Mouse (Mus musculus): Measurements from ENCODE around the gene Slc25a38. TPM values are rescaled to one million over a fixed set of nuclear protein-coding genes. Genes with fewer than 3 reads are reported as not detected.
A peak's percentile ranks its signal among the peaks of the same experiment; 100 is the strongest.

Gene Slc25a38
- polyA plus RNA-seq (2015; fragmentation: Nextera tagmentation; extraction: Ambion mirVana): 21.5 and 21.9 TPM in 2 replicates

GRCm38 (mm10) chr9:120110211-120111018 lies at the start of gene Slc25a38:
TSS of gene Slc25a38 (plus strand) at chr9:120110374.
- 1% methylated on average over 62 of the region's 62 CpGs for WGBS

GRCm38 (mm10) chr9:120064317-120064716 lies 45.9 kb upstream of the Slc25a38 start:
- no peaks in the 10 kb centered on the region for H3K4me1 ChIP-seq (replicated peaks; ENCODE audit: insufficient read depth, low read length)
- DNase-seq (ENCODE audit: low spot score) (no peak), ATAC-seq (replicated peaks; ENCODE audit: low FRiP score, low read depth) (no peak)
- no peaks in the 10 kb centered on the region for H3K36me3 ChIP-seq (ENCODE audit: insufficient read depth, low read length)
- H3K4me2 ChIP-seq (ENCODE audit: low read length): no peak overlapping the region
- no peaks in the 10 kb centered on the region for H3K9me3 ChIP-seq (replicated peaks; ENCODE audit: low read length)
- H3K4me3 ChIP-seq (replicated peaks; ENCODE audit: low read depth, low read length): no peak overlapping the region
- 72% methylated on average over 4 of the region's 4 CpGs for WGBS
- no peak for TF ChIP-seq CTCF (IDR thresholded peaks at IDR 0.05; ENCODE audit: low read depth)
- no peak overlapping the region for H3K9ac ChIP-seq (ENCODE audit: low read depth, low read length)
- H3K27ac ChIP-seq: no peak overlapping the region
- no peaks in the 10 kb centered on the region for H3K27me3 ChIP-seq (ENCODE audit: insufficient read depth, low read length)

More at GRCm38 (mm10) chr9:120110211-120111018, at the start of gene Slc25a38:
- Histone ChIP-seq H3K4me3 (replicated peaks; ENCODE audit: low read depth, low read length) (peak within 1 kb of the TSS; percentile 84), H3K4me1 (replicated peaks; ENCODE audit: insufficient read depth, low read length) (no peaks in the 10 kb centered on the region), H3K27me3 (ENCODE audit: insufficient read depth, low read length) (no peaks in the 10 kb centered on the region), H3K9ac (ENCODE audit: low read depth, low read length) (peak within 1 kb of the TSS; percentile 81), H3K4me2 (ENCODE audit: low read length) (peak within 1 kb of the TSS; percentile 50), H3K36me3 (ENCODE audit: insufficient read depth, low read length) (no peaks in the 10 kb centered on the region), H3K27ac (peak within 1 kb of the TSS; percentile 98), H3K9me3 (replicated peaks; ENCODE audit: low read length) (no peaks in the 10 kb centered on the region)
- peak; percentile 97 for ATAC-seq (replicated peaks; ENCODE audit: low FRiP score, low read depth)
- DNase-seq (ENCODE audit: low spot score): peak; percentile 96
- peak; percentile 80 for TF ChIP-seq CTCF (IDR thresholded peaks at IDR 0.05; ENCODE audit: low read depth)

GRCm38 (mm10) chr9:120067609-120068008 lies 42.6 kb upstream of the Slc25a38 start:
- no peak for ATAC-seq (replicated peaks; ENCODE audit: low FRiP score, low read depth)

GRCm38 (mm10) chr9:120068047-120068446 lies 42.1 kb upstream of the Slc25a38 start:
- no peak overlapping the region for H3K9ac ChIP-seq (ENCODE audit: low read depth, low read length)
- ATAC-seq (replicated peaks; ENCODE audit: low FRiP score, low read depth): no peak
- no peak for DNase-seq (ENCODE audit: low spot score)
- H3K4me3 ChIP-seq (replicated peaks; ENCODE audit: low read depth, low read length): no peak overlapping the region
- TF ChIP-seq CTCF (IDR thresholded peaks at IDR 0.05; ENCODE audit: low read depth): no peak
- no peak overlapping the region for H3K27ac ChIP-seq
- H3K36me3 ChIP-seq (ENCODE audit: insufficient read depth, low read length): no peaks in the 10 kb centered on the region
- no peaks in the 10 kb centered on the region for H3K9me3 ChIP-seq (replicated peaks; ENCODE audit: low read length)
- no peaks in the 10 kb centered on the region for H3K27me3 ChIP-seq (ENCODE audit: insufficient read depth, low read length)
- no peak overlapping the region for H3K4me2 ChIP-seq (ENCODE audit: low read length)
- WGBS: 57% methylated on average over 10 of the region's 10 CpGs
- H3K4me1 ChIP-seq (replicated peaks; ENCODE audit: insufficient read depth, low read length): no peaks in the 10 kb centered on the region

More at GRCm38 (mm10) chr9:120067609-120068008, 42.6 kb upstream of the Slc25a38 start:
- DNase-seq (ENCODE audit: low spot score): no peak
- 72% methylated on average over 2 of the region's 2 CpGs for WGBS
- H3K9me3 ChIP-seq (replicated peaks; ENCODE audit: low read length): no peaks in the 10 kb centered on the region
- no peak overlapping the region for H3K27ac ChIP-seq
- H3K4me1 ChIP-seq (replicated peaks; ENCODE audit: insufficient read depth, low read length): no peaks in the 10 kb centered on the region
- no peak for TF ChIP-seq CTCF (IDR thresholded peaks at IDR 0.05; ENCODE audit: low read depth)
- no peaks in the 10 kb centered on the region for H3K27me3 ChIP-seq (ENCODE audit: insufficient read depth, low read length)
- no peak overlapping the region for H3K9ac ChIP-seq (ENCODE audit: low read depth, low read length)
- H3K36me3 ChIP-seq (ENCODE audit: insufficient read depth, low read length): no peaks in the 10 kb centered on the region
- no peak overlapping the region for H3K4me2 ChIP-seq (ENCODE audit: low read length)
- no peak overlapping the region for H3K4me3 ChIP-seq (replicated peaks; ENCODE audit: low read depth, low read length)

- Histone ChIP-seq H3K36me3 (ENCODE audit: insufficient read depth, low read length) (no peaks in the 10 kb centered on the region), H3K4me1 (replicated peaks; ENCODE audit: insufficient read depth, low read length) (no peaks in the 10 kb centered on the region), H3K4me3 (replicated peaks; ENCODE audit: low read depth, low read length) (no peak within 1 kb of the TSS), H3K9me3 (replicated peaks; ENCODE audit: low read length) (no peaks in the 10 kb centered on the region), H3K9ac (ENCODE audit: low read depth, low read length) (no peak within 1 kb of the TSS), H3K27ac (no peak within 1 kb of the TSS), H3K4me2 (ENCODE audit: low read length) (no peak within 1 kb of the TSS), H3K27me3 (ENCODE audit: insufficient read depth, low read length) (no peaks in the 10 kb centered on the region)
- TF ChIP-seq CTCF (IDR thresholded peaks at IDR 0.05; ENCODE audit: low read depth): no peak
- DNase-seq (ENCODE audit: low spot score) (no peak), ATAC-seq (replicated peaks; ENCODE audit: low FRiP score, low read depth) (no peak)
- 84% methylated on average over 11 of the region's 11 CpGs for WGBS
These were observed 40.4 kb upstream of the Slc25a38 start, which contains the start of gene Cx3cr1 for GRCm38 (mm10) chr9:120069779-120070178. TSS of gene Cx3cr1 (minus strand) at chr9:120069879.

- Histone ChIP-seq H3K4me3 (replicated peaks; ENCODE audit: low read depth, low read length) (no peak overlapping the region), H3K9ac (ENCODE audit: low read depth, low read length) (no peak overlapping the region), H3K9me3 (replicated peaks; ENCODE audit: low read length) (no peaks in the 10 kb centered on the region), H3K4me2 (ENCODE audit: low read length) (no peak overlapping the region), H3K36me3 (ENCODE audit: insufficient read depth, low read length) (no peaks in the 10 kb centered on the region), H3K27me3 (ENCODE audit: insufficient read depth, low read length) (no peaks in the 10 kb centered on the region), H3K4me1 (replicated peaks; ENCODE audit: insufficient read depth, low read length) (no peaks in the 10 kb centered on the region), H3K27ac (no peak overlapping the region)
- 64% methylated on average over 2 of the region's 2 CpGs for WGBS
- DNase-seq (ENCODE audit: low spot score): peak; percentile 52
- no peak for TF ChIP-seq CTCF (IDR thresholded peaks at IDR 0.05; ENCODE audit: low read depth)
- no peak for ATAC-seq (replicated peaks; ENCODE audit: low FRiP score, low read depth)
These were observed 38.9 kb upstream of the Slc25a38 start for GRCm38 (mm10) chr9:120071251-120071650.

All from kidney, postnatal 0 days (tissue).